Mouse (Mus musculus) midbrain, embryonic 13.5 days (tissue): ENCODE results near the gene Pskh1. TPM values are rescaled to one million over a fixed set of nuclear protein-coding genes. Genes with fewer than 3 reads are reported as not detected.

Source experiments
- ATAC-seq: fragments of 200-750 bp; cut with Nextera tagmentation; 2 replicates; pipeline ENCODE4 v1.8.0; 2017; ENCODE audit warnings: mild to moderate bottlenecking, moderate TSS enrichment, moderate library complexity
- H3K27ac ChIP-seq: fragments of 300-500 bp; sonication (generic); 2 replicates; pipeline ENCODE4 v1.5.1; 2015; ENCODE audit warnings: inconsistent platforms, mild to moderate bottlenecking, moderate library complexity
- H3K27me3 ChIP-seq: fragments of 300-500 bp; sonication (generic); 2 replicates; pipeline ENCODE4 v1.6.1; 2015; ENCODE audit warnings: mild to moderate bottlenecking, inconsistent platforms
- H3K36me3 ChIP-seq: fragments of 300-500 bp; sonication (generic); 2 replicates; pipeline ENCODE4 v1.6.1; 2015; ENCODE audit warnings: mild to moderate bottlenecking, inconsistent platforms
- H3K4me1 ChIP-seq: fragments of 300-500 bp; sonication (generic); replicated peaks from 2 replicates; pipeline ENCODE4 v1.6.1; 2015; ENCODE audit warnings: inconsistent platforms
- H3K4me2 ChIP-seq: fragments of 300-500 bp; sonication (generic); replicated peaks from 2 replicates; pipeline ENCODE4 v1.6.1; 2015; ENCODE audit warnings: moderate library complexity, mild to moderate bottlenecking, inconsistent platforms
- H3K4me3 ChIP-seq: fragments of 300-500 bp; sonication (generic); replicated peaks from 2 replicates; pipeline ENCODE4 v1.5.1; 2015; ENCODE audit warnings: mild to moderate bottlenecking, inconsistent platforms
- H3K9ac ChIP-seq: fragments of 300-500 bp; sonication (generic); replicated peaks from 2 replicates; pipeline ENCODE4 v1.6.1; 2015; ENCODE audit warnings: mild to moderate bottlenecking, inconsistent platforms
- H3K9me3 ChIP-seq: fragments of 300-500 bp; sonication (generic); 2 replicates; pipeline ENCODE4 v1.6.1; 2016; ENCODE audit warnings: mild to moderate bottlenecking, inconsistent platforms
- WGBS: fragments of 180-500 bp; shearing (Covaris S2); methylation state at CpG from one replicate; pipeline ENCODE4 v1.1.7; 2015; 5-methylcytosine and 5-hydroxymethylcytosine counted together
- polyA plus RNA-seq: library from polyadenylated mRNA; unstranded; fragments of >200 nt; fragmentation: Nextera tagmentation; extraction: Ambion mirVana; gene quantifications from 2 replicates; pipeline ENCODE4 v1.2.1, GENCODE M21; 2015

Gene Pskh1
- polyA plus RNA-seq, 1 experiment from 2014 or later: 13.5 TPM

DNA sequence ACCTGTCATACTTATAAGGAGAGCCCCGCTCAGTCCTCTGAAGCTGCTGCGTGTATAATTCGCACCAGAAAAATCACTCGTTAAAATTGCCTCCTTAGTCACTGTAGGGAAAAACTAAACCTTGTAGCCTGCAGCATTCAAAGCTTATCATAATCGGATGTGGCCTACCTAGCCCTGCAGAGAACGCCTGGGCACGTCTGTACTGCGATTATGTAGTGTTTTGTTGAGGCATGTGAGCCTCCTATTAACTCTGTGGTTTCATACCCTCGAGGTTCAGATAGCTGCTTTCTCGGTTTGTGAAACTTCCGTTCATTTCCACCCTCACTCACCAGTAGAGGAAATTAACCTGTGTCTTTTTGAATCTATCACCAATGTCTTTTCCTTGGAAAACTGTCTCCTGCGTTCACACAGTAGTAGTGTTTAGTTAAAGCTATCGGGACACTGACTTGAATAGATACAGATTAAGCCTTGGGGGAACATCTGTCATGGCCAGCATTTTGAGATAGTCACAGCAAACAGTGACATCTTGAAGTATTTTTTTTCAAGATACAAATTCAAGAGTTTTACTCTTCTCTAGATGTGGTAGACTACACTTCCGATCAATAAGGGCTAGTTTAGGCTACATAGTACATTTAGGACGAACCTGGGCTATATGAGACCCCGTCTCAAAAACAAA, 838 bp downstream of the Pskh1 start:
- Histone ChIP-seq H3K4me1 (peaks cover 11% of the 10 kb centered on the region), H3K4me3 (peak overlapping the region; percentile 92), H3K9me3 (no peaks in the 10 kb centered on the region), H3K27ac (peak overlapping the region; percentile 90), H3K36me3 (no peaks in the 10 kb centered on the region), H3K9ac (peak overlapping the region; percentile 99), H3K4me2 (peak overlapping the region; percentile 86), H3K27me3 (no peaks in the 10 kb centered on the region)
- ATAC-seq: no peak
- 42% methylated on average over 16 of the region's 16 CpGs for WGBS

DNA sequence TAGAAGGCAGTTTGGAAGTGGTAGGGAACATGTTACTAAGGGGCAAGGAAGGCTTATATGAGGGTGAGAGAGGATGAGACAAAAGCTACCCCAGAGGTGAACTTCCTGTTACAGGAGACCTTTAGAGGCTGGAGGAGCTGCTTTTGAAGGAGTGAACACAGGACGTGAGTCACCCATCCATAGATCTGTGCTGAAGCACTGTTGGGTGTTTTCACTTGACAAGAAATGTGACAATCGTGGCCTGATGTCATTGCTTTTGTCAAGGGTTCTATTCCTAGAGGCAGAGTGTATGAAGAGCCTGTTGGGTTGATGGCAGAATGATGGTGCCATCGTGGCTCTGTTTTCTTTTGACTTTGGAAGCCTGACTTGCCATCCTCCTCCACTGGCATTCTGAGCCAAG, 19.1 kb downstream of the Pskh1 start:
- H3K4me2 ChIP-seq: no peak overlapping the region
- WGBS: 91% methylated on average over 3 of the region's 3 CpGs
- no peaks in the 10 kb centered on the region for H3K9me3 ChIP-seq
- no peak overlapping the region for H3K4me3 ChIP-seq
- no peak for ATAC-seq
- H3K4me1 ChIP-seq: no peaks in the 10 kb centered on the region
- no peak overlapping the region for H3K9ac ChIP-seq
- no peak overlapping the region for H3K27ac ChIP-seq
- H3K27me3 ChIP-seq: no peaks in the 10 kb centered on the region
- peaks cover 35% of the 10 kb centered on the region for H3K36me3 ChIP-seq

DNA sequence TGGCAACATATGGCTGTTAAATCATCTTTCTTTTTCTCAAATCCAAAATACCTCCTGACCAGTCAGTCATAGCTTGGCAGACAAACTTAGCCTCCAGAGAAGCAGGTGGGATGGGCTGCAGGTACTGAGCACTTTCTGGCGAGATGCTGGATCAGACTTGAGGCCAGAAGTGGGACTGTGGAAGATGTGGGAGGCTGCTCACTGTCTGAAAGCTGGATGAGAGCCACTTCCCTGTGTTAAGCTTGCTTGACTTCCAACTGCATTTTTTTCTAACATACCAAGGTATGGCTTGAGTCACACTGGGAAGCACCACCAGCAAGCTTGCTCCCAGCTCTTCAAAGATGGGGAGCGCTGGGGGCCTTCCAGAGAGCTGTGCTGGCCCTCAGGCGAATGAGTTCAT, 24.9 kb downstream of the Pskh1 start:
- Histone ChIP-seq H3K4me1 (peaks cover under 1% of the 10 kb centered on the region), H3K9ac (0 out of 2 replicates have a peak overlapping the region, but pooled peaks have one; percentile 28)
- ATAC-seq: no peak

DNA sequence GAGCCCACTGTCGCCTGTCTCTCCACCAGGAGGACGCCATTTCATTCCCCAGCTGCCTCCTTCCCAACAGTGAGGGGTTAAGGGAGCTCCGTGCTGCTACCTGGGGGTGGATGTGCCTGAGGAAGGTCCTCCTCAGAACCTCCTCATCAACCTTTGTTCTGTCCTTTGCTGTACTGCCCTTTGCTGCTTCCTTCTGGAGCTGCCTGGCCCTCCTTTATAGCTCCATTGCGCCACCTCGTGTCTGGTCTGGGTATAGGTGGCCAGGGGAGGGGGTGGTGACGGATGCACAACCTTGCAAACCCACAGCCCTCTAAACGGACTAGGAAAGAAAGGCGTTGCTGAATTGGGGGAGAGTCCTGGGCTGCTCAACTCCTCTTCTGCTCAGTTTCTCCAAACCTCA, 30.4 kb downstream of the Pskh1 start:
- 13% methylated on average over 8 of the region's 8 CpGs for WGBS

More for the DNA sequence above, 24.9 kb downstream of the Pskh1 start:
- Histone ChIP-seq H3K4me3 (no peak overlapping the region), H3K27me3 (no peaks in the 10 kb centered on the region), H3K9me3 (no peaks in the 10 kb centered on the region), H3K36me3 (0 out of 2 replicates have a peak, but pooled peaks cover 12% of the 10 kb centered on the region), H3K27ac (no peak overlapping the region), H3K4me2 (no peak overlapping the region)
- WGBS: 79% methylated on average over 3 of the region's 3 CpGs

DNA sequence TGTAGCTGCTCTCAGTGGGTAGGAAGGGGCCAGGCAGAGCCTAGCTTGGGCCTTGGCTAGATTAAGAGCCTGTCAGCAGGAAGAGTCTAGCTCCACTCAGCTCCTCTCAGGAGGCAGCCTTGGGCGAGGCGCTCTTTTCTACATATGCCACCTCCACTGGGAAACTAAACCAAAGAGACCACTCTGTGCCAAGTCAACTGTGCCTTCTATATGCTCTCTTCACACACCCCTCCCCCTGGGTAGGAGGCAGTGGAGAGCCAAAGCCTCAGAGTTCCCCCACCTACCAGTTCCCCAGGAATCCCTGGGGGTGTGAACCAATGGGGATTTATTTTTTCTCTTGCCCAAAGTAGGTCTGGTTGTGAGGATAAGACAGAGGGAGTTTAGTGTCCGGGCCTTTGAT, 31.0 kb downstream of the Pskh1 start:
- Histone ChIP-seq H3K27me3 (no peaks in the 10 kb centered on the region), H3K4me2 (no peak overlapping the region), H3K9me3 (no peaks in the 10 kb centered on the region), H3K4me3 (no peak overlapping the region), H3K27ac (no peak overlapping the region), H3K9ac (no peak overlapping the region), H3K36me3 (peaks cover 25% of the 10 kb centered on the region), H3K4me1 (peaks cover 14% of the 10 kb centered on the region)
- 96% methylated on average over 3 of the region's 3 CpGs for WGBS
- ATAC-seq: no peak

More for the DNA sequence above, 30.4 kb downstream of the Pskh1 start:
- ATAC-seq: peak; percentile 82
- H3K9ac ChIP-seq: peak overlapping the region; percentile 54
- peaks cover 7% of the 10 kb centered on the region for H3K4me1 ChIP-seq
- peaks cover 25% of the 10 kb centered on the region for H3K36me3 ChIP-seq
- H3K27ac ChIP-seq: peak overlapping the region; percentile 80
- no peaks in the 10 kb centered on the region for H3K9me3 ChIP-seq
- no peak overlapping the region for H3K4me3 ChIP-seq
- no peak overlapping the region for H3K4me2 ChIP-seq
- H3K27me3 ChIP-seq: no peaks in the 10 kb centered on the region

DNA sequence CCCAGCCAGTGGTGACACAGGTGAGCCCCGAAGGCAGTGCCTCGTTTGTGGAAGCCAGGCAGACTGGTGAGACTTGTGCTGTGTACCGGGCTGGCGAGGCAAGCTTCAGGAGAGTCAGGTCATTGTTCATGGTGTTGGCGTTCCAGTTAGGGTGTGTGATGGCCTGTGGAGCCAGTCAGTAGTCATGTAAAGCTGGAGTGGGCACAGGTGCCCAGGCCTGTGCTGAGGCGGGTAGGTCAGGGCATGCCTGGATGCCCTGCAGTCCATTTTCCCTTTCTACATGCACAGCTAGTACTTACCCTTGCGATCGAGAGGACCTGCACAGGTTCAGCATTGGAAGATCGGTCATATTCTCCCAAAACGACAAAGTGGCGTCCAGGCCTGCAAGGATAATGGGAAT, 32.3 kb downstream of the Pskh1 start:
- no peak overlapping the region for H3K9ac ChIP-seq
- peaks cover 18% of the 10 kb centered on the region for H3K4me1 ChIP-seq
- H3K4me3 ChIP-seq: no peak overlapping the region
- H3K36me3 ChIP-seq: peaks cover 25% of the 10 kb centered on the region
- ATAC-seq: no peak
- no peak overlapping the region for H3K4me2 ChIP-seq
- H3K9me3 ChIP-seq: no peaks in the 10 kb centered on the region
- H3K27ac ChIP-seq: no peak overlapping the region
- no peaks in the 10 kb centered on the region for H3K27me3 ChIP-seq
- 94% methylated on average over 11 of the region's 11 CpGs for WGBS

DNA sequence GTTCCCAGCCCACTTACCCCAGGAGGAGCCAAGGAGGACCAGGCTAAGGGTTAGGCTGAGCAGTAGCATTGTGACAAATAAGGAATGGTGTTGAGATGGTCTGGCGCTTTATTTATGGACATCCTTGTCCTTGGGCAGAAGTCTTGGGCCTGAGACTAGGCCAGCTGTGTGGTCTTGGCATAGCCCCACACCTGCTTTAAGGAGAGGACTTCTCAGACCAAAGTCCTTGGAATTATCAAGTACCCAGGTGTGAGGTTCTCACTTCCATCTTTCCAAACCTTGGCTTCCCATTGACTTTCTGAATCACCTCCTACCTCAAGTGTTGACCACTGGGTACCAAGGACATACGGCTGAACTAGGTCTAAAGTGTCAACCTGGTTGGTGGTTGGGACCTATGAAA, 33.5 kb downstream of the Pskh1 start, which contains the start of gene Ctrl:
Gene Ctrl, minus strand, starts transcription at position 101 of the 400 bp plus-strand sequence.
- Histone ChIP-seq H3K27me3 (no peaks in the 10 kb centered on the region), H3K4me1 (peaks cover 25% of the 10 kb centered on the region), H3K9me3 (no peaks in the 10 kb centered on the region), H3K36me3 (peaks cover 25% of the 10 kb centered on the region), H3K27ac (no peak within 1 kb of the TSS), H3K4me2 (no peak within 1 kb of the TSS), H3K9ac (no peak within 1 kb of the TSS), H3K4me3 (no peak within 1 kb of the TSS)
- ATAC-seq: no peak
- 93% methylated on average over 2 of the region's 2 CpGs for WGBS

DNA sequence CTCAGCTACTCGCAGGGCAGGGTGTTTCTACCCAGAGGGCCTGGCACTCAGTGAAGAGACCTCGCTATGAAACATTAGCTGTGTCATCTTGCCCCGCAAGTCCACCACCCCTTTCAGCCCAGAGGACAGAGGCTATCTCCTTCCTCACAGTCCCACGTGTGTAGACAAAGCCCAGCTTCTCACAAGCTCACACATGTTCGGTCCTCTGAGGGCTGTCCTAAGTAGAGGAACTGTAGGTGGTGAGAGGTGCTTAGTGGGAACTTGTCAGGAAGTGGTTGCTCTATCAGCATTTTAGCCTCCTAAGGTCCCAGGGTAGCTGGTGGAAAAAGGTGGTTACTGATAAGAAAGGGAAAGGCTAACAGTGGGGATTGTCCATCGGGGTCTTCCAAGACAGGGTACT, 34.9 kb downstream of the Pskh1 start:
- Histone ChIP-seq H3K4me3 (no peak overlapping the region), H3K27ac (no peak overlapping the region), H3K4me2 (no peak overlapping the region), H3K4me1 (peaks cover 25% of the 10 kb centered on the region), H3K9me3 (no peaks in the 10 kb centered on the region), H3K36me3 (peaks cover 20% of the 10 kb centered on the region), H3K27me3 (no peaks in the 10 kb centered on the region), H3K9ac (no peak overlapping the region)
- ATAC-seq: no peak
- WGBS: 89% methylated on average over 6 of the region's 6 CpGs

DNA sequence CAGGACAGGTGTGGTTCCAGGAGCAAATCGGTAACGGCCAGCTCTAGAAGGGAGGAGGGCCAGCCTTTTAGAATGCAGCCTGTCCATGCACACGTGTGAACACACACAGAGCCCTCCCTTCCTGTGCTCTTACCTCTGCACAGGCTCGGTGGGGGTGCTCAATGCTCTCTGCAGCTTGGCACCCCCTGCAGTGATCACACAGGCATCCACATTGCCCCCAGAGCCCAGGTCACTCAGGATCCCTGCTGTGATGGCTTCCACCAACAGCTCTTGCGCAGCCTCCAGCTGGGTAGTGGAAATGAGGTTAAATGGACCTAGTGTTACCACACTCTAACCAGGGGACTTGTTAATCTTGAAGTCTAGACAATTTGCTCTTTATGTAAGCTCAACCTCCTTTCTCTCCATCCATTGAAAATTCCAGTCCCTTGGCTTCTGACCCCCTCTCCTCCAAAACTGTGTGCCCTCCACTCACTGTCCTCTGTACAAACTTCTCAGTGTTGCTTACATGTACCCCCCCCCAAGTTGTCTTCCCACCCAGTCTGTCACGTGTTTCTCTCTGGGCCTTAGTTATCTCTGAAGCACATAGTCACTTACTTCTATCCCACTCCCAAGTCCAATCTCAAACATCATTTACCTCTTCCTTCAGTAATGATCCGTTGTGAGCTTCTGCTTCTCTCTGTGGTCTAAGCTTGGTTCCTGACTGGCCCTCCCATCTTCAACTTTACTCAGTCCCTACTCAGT, 35.8 kb downstream of the Pskh1 start:
- peak overlapping the region; percentile 91; the same call in 1 of the 2 replicates for H3K27ac ChIP-seq
- no peak for ATAC-seq

DNA sequence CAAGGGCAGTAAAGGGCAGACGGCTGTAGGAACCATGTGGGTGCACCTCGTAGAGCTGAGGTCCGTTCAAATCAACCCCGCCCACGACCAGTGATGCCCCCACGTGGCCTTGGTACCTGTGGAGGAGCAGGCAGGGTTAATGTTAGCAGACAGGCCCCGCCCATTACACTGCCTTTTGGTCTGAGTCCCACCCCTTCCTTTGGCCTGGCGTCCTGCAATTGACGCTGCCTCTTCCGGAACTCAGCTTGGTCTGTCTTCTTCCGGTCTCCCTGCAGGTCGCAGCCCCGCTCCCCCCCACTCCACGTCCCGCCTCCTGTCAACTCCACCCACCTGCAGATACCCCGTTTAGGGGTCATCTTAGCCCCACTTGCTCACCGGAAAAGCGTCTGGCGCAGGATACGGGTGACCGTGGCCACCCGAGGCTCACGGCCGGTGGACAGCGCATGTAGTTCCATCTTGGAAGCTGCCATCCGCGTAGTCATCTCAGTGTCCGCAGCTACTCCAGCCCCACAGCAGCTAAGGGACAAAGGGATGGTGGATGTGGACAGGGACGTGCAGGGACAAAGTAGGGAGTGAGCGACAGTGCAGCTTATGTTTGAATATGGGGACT, 36.7 kb downstream of the Pskh1 start:
- peak; percentile 94 for ATAC-seq
- Histone ChIP-seq H3K36me3 (peaks cover 10% of the 10 kb centered on the region), H3K27me3 (no peaks in the 10 kb centered on the region), H3K27ac (peak overlapping the region; percentile 91), H3K9me3 (no peaks in the 10 kb centered on the region), H3K9ac (peak overlapping the region; percentile 82), H3K4me3 (peak overlapping the region; percentile 65), H3K4me2 (peak overlapping the region; percentile 90), H3K4me1 (peaks cover 20% of the 10 kb centered on the region)
- WGBS: under 1% methylated on average over 29 of the region's 30 CpGs

More for the DNA sequence above, 35.8 kb downstream of the Pskh1 start:
- peaks cover 20% of the 10 kb centered on the region for H3K36me3 ChIP-seq
- H3K27me3 ChIP-seq: no peaks in the 10 kb centered on the region
- peaks cover 20% of the 10 kb centered on the region for H3K4me1 ChIP-seq
- peak overlapping the region; percentile 82 for H3K9ac ChIP-seq
- no peaks in the 10 kb centered on the region for H3K9me3 ChIP-seq
- H3K4me2 ChIP-seq: peak overlapping the region; percentile 90
- H3K4me3 ChIP-seq: peak overlapping the region; percentile 65
- WGBS: 32% methylated on average over 7 of the region's 7 CpGs

DNA sequence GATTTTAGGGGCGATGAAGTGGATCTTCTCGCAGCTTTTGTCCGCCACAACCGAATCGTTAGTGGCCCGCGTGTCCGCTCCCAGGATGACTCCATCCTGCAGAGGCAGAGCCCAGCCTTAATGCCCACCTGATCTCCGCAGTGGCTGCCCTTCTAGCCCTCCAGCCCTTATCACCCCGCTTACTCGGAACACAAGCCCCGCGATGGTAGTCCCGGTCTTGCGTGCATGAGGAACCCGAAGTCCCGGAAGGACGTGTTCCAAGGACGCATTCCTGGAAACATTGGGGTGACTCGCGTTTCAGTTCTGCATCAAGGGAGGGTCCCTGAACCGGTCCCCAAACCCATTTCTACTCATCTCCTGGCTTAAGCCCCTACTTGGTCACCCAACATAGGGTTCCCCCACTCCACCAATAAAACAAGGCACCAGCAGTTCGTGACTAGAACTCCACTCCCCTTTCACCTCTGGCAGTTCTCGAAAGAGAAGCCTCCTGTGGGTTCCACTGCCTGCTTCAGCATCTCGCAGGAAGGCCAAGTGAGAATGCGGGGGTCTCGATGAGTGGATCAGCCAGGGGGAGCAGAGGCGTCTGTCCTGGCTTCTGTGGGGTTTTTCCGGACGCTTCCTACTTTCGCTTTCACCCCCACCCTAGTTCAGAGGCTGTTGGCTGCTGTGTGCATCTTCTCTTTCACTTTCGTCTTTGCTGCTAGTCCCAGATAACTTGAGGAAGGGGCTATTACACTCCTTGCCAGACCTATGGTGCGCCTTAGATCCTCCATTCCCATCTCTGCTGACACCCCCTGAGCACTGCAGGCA, 37.5 kb downstream of the Pskh1 start:
- H3K9me3 ChIP-seq: no peaks in the 10 kb centered on the region
- ATAC-seq: peak; percentile 59
- peak overlapping the region; percentile 91 for H3K27ac ChIP-seq
- H3K9ac ChIP-seq: peak overlapping the region; percentile 82
- peak overlapping the region; percentile 65 for H3K4me3 ChIP-seq
- H3K4me2 ChIP-seq: peak overlapping the region; percentile 90
- no peaks in the 10 kb centered on the region for H3K27me3 ChIP-seq
- H3K36me3 ChIP-seq: peaks cover 3% of the 10 kb centered on the region; the same call in 1 of the 2 replicates
- peaks cover 20% of the 10 kb centered on the region for H3K4me1 ChIP-seq
- WGBS: 3% methylated on average over 33 of the region's 33 CpGs
